Mouse (Mus musculus) urinary bladder, adult 18-20 months (tissue): ENCODE results near the gene Capns1.
"Not testable (repeated sequence)": the region's sequence is repeated elsewhere in the genome, so short reads cannot be mapped to it uniquely, and the experiment has no call there.

Source experiments
- DNase-seq, 2 experiments: peaks; one replicate each; pipeline ENCODE4 v3.0.0; 2022; ENCODE audit warnings: low spot score in 2 of 2, mixed read lengths in 2 of 2

Gene Capns1

GRCm38 (mm10) chr7:30198481-30198971 lies at the start of gene Capns1:
Gene Capns1, minus strand, starts transcription at chr7:30198811.
- no peak for DNase-seq

- not testable (repeated sequence) for DNase-seq
These were observed 38.8 kb upstream of the Capns1 start for GRCm38 (mm10) chr7:30237374-30237773.

GRCm38 (mm10) chr7:30235625-30236024 lies 37.0 kb upstream of the Capns1 start, which contains the start of gene Ovol3:
Gene Ovol3, minus strand, starts transcription at chr7:30235725.
- no peak for DNase-seq

GRCm38 (mm10) chr7:30235091-30235490 lies 36.5 kb upstream of the Capns1 start:
- DNase-seq = no peak

- DNase-seq = no peak
These were observed 35.8 kb upstream of the Capns1 start for GRCm38 (mm10) chr7:30234276-30234858.

- DNase-seq = no peak
These were observed 34.8 kb upstream of the Capns1 start for GRCm38 (mm10) chr7:30233387-30233786.

- DNase-seq = peak in 1 of 2 experiments; percentile 47
These were observed 34.1 kb upstream of the Capns1 start for GRCm38 (mm10) chr7:30232631-30233148.

GRCm38 (mm10) chr7:30231669-30232454 lies 33.3 kb upstream of the Capns1 start, which contains the start of the genes Polr2i and Tbcb:
Gene Polr2i, plus strand, starts transcription at chr7:30231948.
Gene Tbcb, minus strand, starts transcription at chr7:30232272.
- DNase-seq = peak; percentile 93 to 98

GRCm38 (mm10) chr7:30231328-30231668 lies 32.7 kb upstream of the Capns1 start:
- DNase-seq = no peak

- no peak for DNase-seq
These were observed 25.6 kb upstream of the Capns1 start for GRCm38 (mm10) chr7:30224206-30224605.

GRCm38 (mm10) chr7:30222205-30222604 lies 23.6 kb upstream of the Capns1 start:
- no peak for DNase-seq

- DNase-seq = no peak
These were observed 22.8 kb upstream of the Capns1 start for GRCm38 (mm10) chr7:30221433-30221832.

- no peak for DNase-seq
These were observed 21.4 kb upstream of the Capns1 start for GRCm38 (mm10) chr7:30220008-30220356.

GRCm38 (mm10) chr7:30219293-30220007 lies 20.8 kb upstream of the Capns1 start:
- DNase-seq = no peak

- DNase-seq = no peak
These were observed 18.7 kb upstream of the Capns1 start for GRCm38 (mm10) chr7:30217277-30217676.

GRCm38 (mm10) chr7:30216723-30217151 lies 18.1 kb upstream of the Capns1 start:
- DNase-seq = peak in 1 of 2 experiments; percentile 30

- DNase-seq = no peak
These were observed 17.3 kb upstream of the Capns1 start for GRCm38 (mm10) chr7:30215875-30216274.

GRCm38 (mm10) chr7:30213881-30214280 lies 15.3 kb upstream of the Capns1 start:
- DNase-seq = no peak

- DNase-seq = no peak
These were observed 12.4 kb upstream of the Capns1 start for GRCm38 (mm10) chr7:30211025-30211424.

- DNase-seq = not testable (repeated sequence)
These were observed 7.8 kb upstream of the Capns1 start for GRCm38 (mm10) chr7:30206364-30206763.

- no peak for DNase-seq
These were observed 6.8 kb upstream of the Capns1 start for GRCm38 (mm10) chr7:30205383-30205782.

GRCm38 (mm10) chr7:30204380-30204779 lies 5.8 kb upstream of the Capns1 start:
- no peak for DNase-seq
